Mouse (Mus musculus) hindbrain, postnatal 0 days (tissue): ENCODE data around the gene Cmc4. TPM values are rescaled to one million over a fixed set of nuclear protein-coding genes. Genes with fewer than 3 reads are reported as not detected.

Experiments used
- ATAC-seq: fragments of 200-750 bp; cut with Nextera tagmentation; 2 replicates; pipeline ENCODE4 v1.8.0; 2017; ENCODE audit warnings: mild to moderate bottlenecking, moderate TSS enrichment, moderate library complexity
- DNase-seq: peaks from one replicate; pipeline ENCODE4 v3.0.0-alpha.2; 2015; ENCODE audit warnings: low spot score
- H3K27ac ChIP-seq: fragments of 300-500 bp; sonication (generic); 2 replicates; pipeline ENCODE4 v1.5.1; 2014; ENCODE audit warnings: mild to moderate bottlenecking
- H3K27me3 ChIP-seq: fragments of 300-500 bp; sonication (generic); 2 replicates; pipeline ENCODE4 v1.6.1; 2014; ENCODE audit warnings: low read length, mixed read lengths; ENCODE audit not compliant: insufficient read depth
- H3K36me3 ChIP-seq: fragments of 300-500 bp; sonication (generic); 2 replicates; pipeline ENCODE4 v1.6.1; 2014; ENCODE audit warnings: low read length, mixed read lengths; ENCODE audit not compliant: insufficient read depth
- H3K4me1 ChIP-seq: fragments of 300-500 bp; sonication (generic); 2 replicates; pipeline ENCODE4 v1.6.1; 2014; ENCODE audit warnings: antibody characterized with exemption, low read length, mixed read lengths; ENCODE audit not compliant: insufficient read depth
- H3K4me2 ChIP-seq: fragments of 300-500 bp; sonication (generic); 2 replicates; pipeline ENCODE4 v1.6.1; 2014; ENCODE audit warnings: low read depth, mild to moderate bottlenecking, low read length, moderate library complexity, mixed read lengths
- H3K4me3 ChIP-seq: fragments of 300-500 bp; sonication (generic); 2 replicates; pipeline ENCODE4 v1.5.1; 2014; ENCODE audit warnings: low read length
- H3K9ac ChIP-seq: fragments of 300-500 bp; sonication (generic); replicated peaks from 2 replicates; pipeline ENCODE4 v1.6.1; 2014; ENCODE audit warnings: mild to moderate bottlenecking, low read length, moderate library complexity, mixed read lengths
- H3K9me3 ChIP-seq: fragments of 300-500 bp; sonication (generic); 2 replicates; pipeline ENCODE4 v1.6.1; 2016; ENCODE audit warnings: low read length, mixed read lengths
- CTCF ChIP-seq: IDR thresholded peaks from 2 replicates; pipeline ENCODE4 v1.5.1; 2016; ENCODE audit warnings: antibody characterized with exemption, control low read depth, low read depth
- WGBS: fragments of 180-500 bp; shearing (Covaris S2); extraction: QIAGEN DNeasy Blood & Tissue Kit; methylation state at CpG from one replicate; pipeline ENCODE4 v1.1.7; 2014; 5-methylcytosine and 5-hydroxymethylcytosine counted together
- polyA plus RNA-seq: library from polyadenylated mRNA; unstranded; fragments of >200 nt; fragmentation: Nextera tagmentation; extraction: Ambion mirVana; gene quantifications from 2 replicates; pipeline ENCODE4 v1.2.1, GENCODE M21; 2015
- total RNA-seq: library from RNA; depleted of rRNA; stranded (reverse); fragments of >200 nt; gene quantifications from 2 replicates; pipeline ENCODE4 v1.2.3, GENCODE M21; 2014; rRNA removed

Gene Cmc4
- total and polyA plus RNA-seq, 2 experiments from 2014 or later = 5.6 to 28.2 TPM

- H3K27ac ChIP-seq = no peak overlapping the region
- no peak for TF ChIP-seq CTCF
- no peaks in the 10 kb centered on the region for H3K36me3 ChIP-seq
- DNase-seq = no peak
- no peaks in the 10 kb centered on the region for H3K27me3 ChIP-seq
- no peak for ATAC-seq
- WGBS = 67% methylated on average over 5 of the region's 5 CpGs
- H3K9me3 ChIP-seq = no peaks in the 10 kb centered on the region
- peak overlapping the region; percentile 67 for H3K9ac ChIP-seq
- no peaks in the 10 kb centered on the region for H3K4me1 ChIP-seq
- peak overlapping the region; percentile 55 for H3K4me2 ChIP-seq
- peak overlapping the region; percentile 51 for H3K4me3 ChIP-seq
Observed at GRCm38 (mm10) chrX:75381699-75382098, 34.7 kb downstream of the Cmc4 start.

- Histone ChIP-seq H3K36me3 (no peaks in the 10 kb centered on the region), H3K4me1 (no peaks in the 10 kb centered on the region), H3K27ac (no peak overlapping the region), H3K4me2 (no peak overlapping the region; the same call in 1 of the 2 replicates), H3K9ac (no peak overlapping the region), H3K4me3 (no peak overlapping the region), H3K9me3 (no peaks in the 10 kb centered on the region), H3K27me3 (no peaks in the 10 kb centered on the region)
- ATAC-seq = no peak
- TF ChIP-seq CTCF = no peak
- DNase-seq = no peak
- WGBS = 79% methylated on average over 1 of the region's 1 CpGs
Observed at GRCm38 (mm10) chrX:75381176-75381575, 35.2 kb downstream of the Cmc4 start.

DNA sequence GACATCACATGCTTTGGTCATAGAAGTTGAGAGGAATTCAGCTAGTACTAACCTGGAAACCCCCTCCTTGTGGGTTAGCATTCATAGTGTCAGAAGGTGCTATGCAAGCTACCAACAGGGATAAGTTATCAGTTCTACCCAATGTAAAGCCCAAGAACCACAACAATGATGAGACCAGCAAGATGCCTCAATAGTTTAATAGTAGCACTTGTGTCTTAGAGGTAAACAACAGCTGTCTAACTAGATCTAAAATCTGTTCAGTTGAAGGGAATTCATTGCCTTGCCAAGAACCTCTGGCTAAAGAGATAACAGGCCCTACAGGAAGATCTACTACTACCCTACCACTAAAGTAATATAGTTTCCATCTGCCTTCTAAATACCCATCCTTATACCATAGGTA is 39.6 kb downstream of the Cmc4 start:
- Histone ChIP-seq H3K27me3 (no peaks in the 10 kb centered on the region), H3K4me1 (no peaks in the 10 kb centered on the region), H3K27ac (no peak overlapping the region), H3K9ac (no peak overlapping the region), H3K4me3 (no peak overlapping the region), H3K4me2 (no peak overlapping the region), H3K9me3 (no peaks in the 10 kb centered on the region), H3K36me3 (no peaks in the 10 kb centered on the region)
- DNase-seq = no peak
- ATAC-seq = no peak
- TF ChIP-seq CTCF = no peak

- Histone ChIP-seq H3K4me3 (no peak overlapping the region), H3K9ac (no peak overlapping the region), H3K4me2 (no peak overlapping the region), H3K9me3 (no peaks in the 10 kb centered on the region), H3K4me1 (no peaks in the 10 kb centered on the region), H3K27me3 (no peaks in the 10 kb centered on the region), H3K36me3 (no peaks in the 10 kb centered on the region), H3K27ac (no peak overlapping the region)
- ATAC-seq = no peak
- 78% methylated on average over 2 of the region's 2 CpGs for WGBS
- no peak for TF ChIP-seq CTCF
- DNase-seq = no peak
Observed at GRCm38 (mm10) chrX:75372666-75373425, 43.5 kb downstream of the Cmc4 start.

DNA sequence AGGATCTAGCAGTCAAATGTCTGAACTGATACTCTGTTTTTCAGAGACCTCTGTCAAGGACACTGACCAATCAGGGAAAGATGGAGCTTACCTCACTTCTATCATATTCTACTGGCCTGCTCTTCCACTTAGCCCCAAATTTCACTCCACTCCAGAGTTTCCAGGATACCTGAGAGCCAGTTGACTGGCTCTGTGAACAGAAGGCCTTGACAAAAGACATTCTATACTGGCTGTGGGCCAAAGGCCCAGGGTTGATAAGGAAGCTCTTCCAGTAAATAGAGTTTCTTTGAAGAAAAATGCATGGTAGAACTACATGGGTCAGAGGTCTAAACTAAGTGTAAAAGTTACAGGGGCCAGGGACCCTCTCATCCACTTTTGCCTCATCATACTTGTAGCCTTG is 46.2 kb downstream of the Cmc4 start:
- Histone ChIP-seq H3K9ac (no peak overlapping the region), H3K4me3 (no peak overlapping the region), H3K4me2 (no peak overlapping the region), H3K27me3 (no peaks in the 10 kb centered on the region), H3K9me3 (no peaks in the 10 kb centered on the region), H3K4me1 (no peaks in the 10 kb centered on the region), H3K27ac (no peak overlapping the region), H3K36me3 (no peaks in the 10 kb centered on the region)
- no peak for TF ChIP-seq CTCF
- ATAC-seq = no peak
- no peak for DNase-seq

Other genes with a start within 250 kb of the Cmc4 start
- 22.1 and 23.0 TPM in 2 replicates for gene Fundc2, start 34.2 kb downstream of the Cmc4 start, total RNA-seq
- 34.2 and 36.4 TPM in 2 replicates for gene Fundc2, start 34.2 kb downstream of the Cmc4 start, polyA plus RNA-seq
- 0.75 and 4.4 TPM in 2 replicates for gene F8, start 34.0 kb downstream of the Cmc4 start, total RNA-seq
- gene F8, start 34.0 kb downstream of the Cmc4 start, polyA plus RNA-seq = 1.4 and 1.9 TPM in 2 replicates
- 4.6 and 6.8 TPM in 2 replicates for gene Mtcp1, start within 50 bp of the Cmc4 start, total RNA-seq
- gene Mtcp1, start within 50 bp of the Cmc4 start, polyA plus RNA-seq = 3.6 and 4.1 TPM in 2 replicates
- gene Brcc3, start within 50 bp of the Cmc4 start, total RNA-seq = 11.2 and 22.1 TPM in 2 replicates
- 35.1 and 42.2 TPM in 2 replicates for gene Brcc3, start within 50 bp of the Cmc4 start, polyA plus RNA-seq
- gene Vbp1, start 97.7 kb upstream of the Cmc4 start, total RNA-seq = 56.9 and 86.6 TPM in 2 replicates
- gene Vbp1, start 97.7 kb upstream of the Cmc4 start, polyA plus RNA-seq = 278 and 281 TPM in 2 replicates
- gene Rab39b, start 161.6 kb upstream of the Cmc4 start, total RNA-seq = 24.6 and 27.3 TPM in 2 replicates
- gene Rab39b, start 161.6 kb upstream of the Cmc4 start, polyA plus RNA-seq = 23.2 and 23.6 TPM in 2 replicates